Mouse (Mus musculus) forelimb bud, embryonic 11.5 days (tissue): Measurements from ENCODE around the gene Acsl5.

Experiments used
- DNase-seq: peaks from one replicate; pipeline ENCODE4 v3.0.0-alpha.2; 2012; ENCODE audit warnings: low read depth, low spot score

The Acsl5 gene

DNA sequence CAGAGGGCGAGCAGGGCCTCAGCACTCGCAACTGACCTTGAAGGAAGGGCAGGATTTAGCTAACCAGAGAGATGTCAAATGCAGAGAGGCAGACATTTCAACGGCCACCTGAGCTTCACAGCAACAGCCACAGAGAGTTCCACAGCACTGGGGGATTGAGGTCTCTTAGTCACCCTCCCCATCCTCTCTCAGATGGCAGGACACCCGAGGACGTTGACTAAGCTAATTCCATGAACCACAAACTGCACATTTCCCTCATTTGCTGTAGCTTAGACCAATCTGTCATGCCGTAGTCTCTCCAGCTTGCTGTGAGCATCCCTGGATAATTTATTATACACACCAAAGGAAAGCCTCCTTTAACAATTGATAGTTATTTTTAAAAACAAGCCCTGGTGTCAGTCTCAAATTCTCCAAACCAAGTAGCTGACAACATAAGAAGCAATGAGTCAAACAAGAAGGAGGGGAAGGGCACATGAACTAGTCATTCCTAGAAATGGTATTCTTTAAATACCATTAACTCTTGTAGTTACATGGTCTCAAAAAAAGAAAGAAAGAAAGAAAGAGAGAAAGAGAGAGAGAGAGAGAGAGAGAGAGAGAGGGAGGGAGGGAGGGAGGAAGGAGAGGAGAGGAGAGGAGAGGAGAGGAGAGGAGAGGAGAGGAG, 11.8 kb upstream of the Acsl5 start:
- no peak for DNase-seq

DNA sequence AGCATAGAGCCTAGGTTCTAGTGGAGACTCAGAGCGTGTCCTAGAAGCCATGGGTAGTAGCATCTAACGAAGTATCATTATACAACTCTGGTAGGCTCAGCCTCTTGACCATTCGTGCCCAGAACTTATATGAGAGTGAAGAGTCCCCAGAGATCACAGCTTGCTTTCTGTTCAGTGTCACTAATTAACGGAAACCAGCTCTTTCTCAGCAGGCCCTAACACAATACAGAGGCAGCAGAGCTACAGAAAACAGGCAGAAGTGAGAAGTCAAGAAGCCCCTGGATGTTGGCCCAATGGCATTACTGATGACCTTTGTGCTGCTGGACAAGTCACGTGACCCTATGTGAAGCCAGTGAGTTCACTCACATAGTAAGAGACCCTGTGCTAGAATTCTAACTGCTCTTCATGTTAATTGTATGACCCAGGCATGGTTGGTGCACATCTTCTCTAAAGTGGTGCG, 10.5 kb upstream of the Acsl5 start, which contains the start of gene Gucy2g:
TSS of gene Gucy2g (minus strand) at position 51 of the 460 bp plus-strand sequence.
- DNase-seq, result no peak

DNA sequence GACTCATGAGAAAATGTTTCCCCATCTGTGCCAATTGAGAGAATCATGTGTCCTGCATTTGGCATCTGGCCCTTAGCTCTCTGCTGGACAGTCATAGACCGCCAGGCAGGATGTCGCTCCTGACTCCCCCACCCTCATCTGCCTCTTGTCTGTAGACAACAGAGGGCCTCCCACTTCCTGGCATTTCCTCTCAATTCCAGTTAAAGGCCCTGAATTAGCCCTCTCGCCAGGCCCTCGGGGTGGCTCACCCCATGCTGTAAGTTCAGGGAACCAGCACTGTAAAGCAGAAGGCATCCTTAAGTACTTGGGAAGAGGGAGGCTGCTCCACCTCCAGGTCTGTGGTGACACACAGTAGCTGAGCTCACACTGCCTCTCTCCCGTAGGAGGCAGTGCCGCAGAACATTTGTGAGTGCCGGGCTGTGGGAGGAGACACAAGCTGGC, 6.9 kb upstream of the Acsl5 start:
- DNase-seq, result peak; percentile 27

DNA sequence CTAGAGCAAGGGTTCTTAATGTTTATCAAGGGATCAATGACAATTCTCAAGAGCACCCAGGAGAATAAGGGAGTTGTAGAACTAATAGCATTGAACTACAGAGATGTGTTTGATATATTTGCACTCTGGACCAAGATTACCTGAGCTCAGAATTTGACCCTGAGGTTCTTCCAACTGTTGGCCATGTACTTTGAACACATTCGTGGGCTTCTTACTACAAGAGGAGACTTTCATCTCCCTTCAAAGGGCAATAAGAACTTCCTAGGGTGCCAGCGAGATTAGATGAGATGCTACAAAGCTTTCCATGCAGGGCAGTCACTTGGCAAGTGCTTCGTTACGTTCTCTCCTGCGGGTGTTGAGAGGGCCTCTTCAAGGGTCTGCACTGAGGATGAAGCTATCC, 4.2 kb upstream of the Acsl5 start:
- no peak for DNase-seq

DNA sequence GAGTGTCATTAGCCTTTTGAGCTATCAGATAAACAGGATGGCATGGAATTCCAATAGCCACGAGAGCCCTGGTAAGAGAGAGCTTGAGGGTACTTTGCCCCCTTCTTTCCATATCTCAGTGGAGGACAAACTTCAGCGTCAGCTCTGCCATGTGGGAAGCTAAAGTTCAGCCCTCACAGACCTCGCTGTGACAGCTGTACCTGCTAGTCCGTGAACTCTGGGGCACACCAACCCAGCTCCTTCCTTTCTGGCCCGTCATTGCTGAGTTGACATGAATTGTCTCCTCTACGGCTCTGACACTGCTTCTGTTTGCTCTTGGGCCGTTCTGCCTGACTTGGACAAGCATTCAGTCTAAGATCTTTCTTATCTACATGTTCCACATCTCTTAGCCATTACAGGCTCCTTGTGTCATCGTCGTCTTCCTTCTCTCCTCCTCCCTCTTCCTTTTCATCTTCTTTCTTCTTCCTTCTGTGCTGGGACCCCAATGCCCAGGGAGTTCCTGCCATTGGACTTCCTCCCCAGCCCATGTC, 3.7 kb upstream of the Acsl5 start:
- DNase-seq, result no peak

DNA sequence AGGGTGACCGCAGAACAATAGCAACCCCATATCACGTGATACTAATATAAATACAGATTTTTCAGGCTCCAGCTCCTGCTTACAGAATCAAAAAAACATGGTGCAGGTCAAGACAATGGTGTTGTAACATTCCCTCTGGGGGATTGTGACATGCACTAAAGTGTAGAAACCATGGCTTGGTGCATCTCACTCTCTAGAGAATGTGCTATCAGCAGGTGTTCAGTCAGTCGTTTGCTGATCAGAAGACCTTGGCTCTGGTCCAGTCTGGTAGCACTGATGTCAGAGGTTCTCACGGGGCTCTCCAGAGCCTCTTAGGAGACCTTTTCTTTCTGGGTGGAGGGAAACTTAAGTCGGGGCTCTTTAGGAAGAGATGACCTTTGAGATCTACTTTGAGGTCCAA, 1.3 kb upstream of the Acsl5 start:
- no peak for DNase-seq

DNA sequence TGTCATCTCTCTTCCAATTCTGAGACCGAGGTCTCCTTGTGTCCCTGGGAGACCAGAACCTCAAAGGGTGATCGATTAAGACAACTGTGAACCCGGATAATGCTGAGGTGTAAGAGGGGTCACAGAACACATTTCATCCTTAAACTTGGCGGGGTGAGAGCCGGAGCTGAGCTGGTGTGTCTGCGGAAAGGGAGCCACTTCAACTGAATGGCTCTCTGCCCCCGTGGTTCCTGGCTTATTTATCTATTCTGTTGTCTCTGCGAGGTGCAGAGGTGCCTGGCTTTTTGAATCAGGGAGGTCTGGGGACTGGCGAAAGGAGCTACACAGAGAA, 1.5 kb downstream of the Acsl5 start:
- no peak for DNase-seq

DNA sequence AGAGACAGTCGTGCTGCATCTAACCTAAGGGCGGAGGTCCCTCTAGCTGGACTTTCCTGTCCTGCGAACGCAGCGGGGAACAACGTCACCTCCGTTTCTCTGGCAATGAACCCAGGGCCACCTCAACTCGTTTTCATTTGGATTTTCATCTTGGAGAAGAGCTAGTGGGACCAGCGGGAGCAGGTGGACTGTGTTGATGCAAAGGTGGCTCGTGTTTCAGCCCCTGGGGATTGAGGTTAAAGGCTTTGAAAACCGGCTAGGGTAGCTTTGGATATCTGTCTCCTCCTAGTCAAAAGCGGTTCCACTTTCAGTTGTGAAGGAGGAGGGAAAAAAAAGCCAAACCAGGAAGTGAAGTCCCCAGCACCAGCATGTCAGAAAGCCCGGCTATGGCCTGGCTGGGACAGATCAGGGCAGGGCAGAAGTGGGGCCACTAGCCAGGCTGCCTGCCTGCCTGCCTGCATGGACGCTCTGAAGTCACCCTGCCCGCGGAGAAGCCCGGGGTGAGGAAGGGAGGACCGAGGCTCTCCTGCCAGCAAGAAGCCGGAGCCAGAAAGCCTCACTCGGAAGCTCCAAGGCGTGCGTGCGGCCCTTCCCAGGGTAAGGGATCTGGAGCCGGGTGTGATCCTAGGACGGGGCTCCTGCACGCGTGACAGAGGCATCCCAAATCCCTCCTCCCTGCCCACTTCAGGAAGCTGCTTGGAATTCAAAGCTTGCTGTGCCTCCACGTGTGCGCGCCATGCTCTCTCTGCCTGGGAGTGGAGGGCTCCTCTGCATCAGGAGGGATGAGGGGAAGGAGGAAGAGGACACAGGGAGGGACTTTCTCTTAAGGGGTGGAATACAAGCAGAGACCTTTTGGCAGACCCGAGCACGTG, 2.1 kb downstream of the Acsl5 start:
- peak; percentile 36 for DNase-seq

DNA sequence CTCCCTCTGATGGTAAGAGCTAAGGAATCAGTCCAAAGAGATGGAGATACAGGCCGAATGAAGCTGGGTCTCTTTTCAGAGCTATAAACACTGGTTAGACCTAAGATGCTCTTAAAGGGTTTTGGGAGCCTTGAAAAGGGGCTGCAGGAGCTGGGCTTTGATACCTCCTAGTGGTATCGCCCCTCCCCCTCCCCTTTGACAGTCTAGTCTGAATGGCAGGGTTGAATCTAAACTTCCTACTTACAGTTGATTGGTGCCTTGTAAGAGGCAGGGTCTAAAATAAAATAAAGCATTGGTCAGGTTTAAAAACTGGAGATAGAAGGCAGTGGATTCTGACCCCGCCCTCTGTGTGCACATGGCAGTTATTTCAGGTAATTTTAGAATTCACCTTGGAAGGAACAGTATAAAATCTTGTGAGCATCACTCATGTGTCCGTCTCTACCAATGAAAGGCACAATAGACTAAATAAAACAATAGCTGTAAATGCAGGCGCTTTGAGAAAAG, 2.8 kb downstream of the Acsl5 start:
- peak; percentile 23 for DNase-seq

DNA sequence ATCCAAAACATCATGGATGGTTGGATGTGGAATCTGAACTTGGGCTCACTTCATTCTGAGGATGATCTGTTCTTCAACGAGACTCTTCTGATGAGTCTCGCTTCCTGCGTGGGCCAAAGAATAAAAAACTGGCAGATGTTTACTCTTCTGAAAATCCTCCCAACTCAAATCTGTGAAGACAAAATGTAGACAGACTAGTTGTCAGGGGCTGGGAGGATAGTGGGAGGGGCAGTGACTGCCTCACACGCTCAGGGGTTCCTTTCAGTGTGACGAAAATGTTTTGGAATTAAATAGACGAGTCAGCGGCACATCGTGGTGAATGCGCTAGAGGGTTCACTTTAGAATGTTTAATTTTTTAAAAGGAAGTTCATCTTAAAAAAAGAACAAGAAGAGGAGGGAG, 4.4 kb downstream of the Acsl5 start:
- DNase-seq, result no peak

DNA sequence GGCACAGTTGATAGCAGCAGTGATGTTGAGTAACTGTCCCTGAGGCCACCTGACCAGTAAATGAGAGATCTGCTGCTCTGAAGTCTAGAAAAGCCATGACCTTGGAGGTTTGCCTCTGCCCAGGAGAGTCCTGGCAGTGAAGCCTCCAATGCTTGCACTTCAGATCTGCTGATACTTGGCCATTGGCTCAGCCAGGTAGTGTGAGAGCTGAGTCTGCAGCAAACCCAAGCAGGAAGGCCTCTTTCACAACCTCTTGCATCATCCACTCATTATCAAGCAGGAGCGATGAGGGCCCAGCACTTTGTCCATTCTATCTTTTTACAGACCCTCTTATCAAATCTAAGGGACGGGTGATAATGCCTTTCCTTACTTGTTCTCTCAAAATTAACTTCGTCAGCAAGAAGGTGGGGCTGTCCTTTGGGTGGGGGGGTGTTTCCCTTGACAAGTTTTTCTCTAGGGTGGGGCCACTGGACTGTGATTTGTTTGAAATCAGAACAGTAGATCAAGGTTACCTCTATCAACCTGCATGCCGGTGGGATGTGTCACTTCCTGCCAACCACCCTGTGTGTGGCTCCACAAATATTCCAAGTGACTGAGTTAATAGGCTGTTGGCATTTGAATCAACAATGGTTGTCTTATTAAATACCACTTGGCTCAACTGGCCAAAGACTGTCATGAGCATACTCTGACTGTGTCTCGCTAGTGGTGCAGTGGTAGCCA, 6.1 kb downstream of the Acsl5 start:
- no peak for DNase-seq

DNA sequence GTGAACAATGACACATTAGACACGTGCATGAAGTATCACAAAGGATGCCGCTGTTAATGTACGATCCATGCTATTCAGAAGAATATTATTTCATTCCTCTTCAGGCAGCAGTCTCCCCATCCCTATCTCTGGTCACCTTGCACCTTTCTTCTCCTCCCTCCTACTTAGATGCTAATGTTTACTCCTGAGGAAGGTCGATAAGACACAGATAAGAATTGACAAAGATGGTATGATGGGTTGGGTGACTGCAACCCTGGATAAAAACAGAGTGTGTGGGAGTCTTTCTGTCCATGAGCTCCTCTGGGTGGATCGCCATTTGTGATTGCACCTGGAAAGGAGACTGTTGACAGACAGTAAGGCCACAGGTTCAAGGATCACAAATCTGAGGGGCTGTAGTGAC, 6.8 kb downstream of the Acsl5 start:
- DNase-seq, result no peak

DNA sequence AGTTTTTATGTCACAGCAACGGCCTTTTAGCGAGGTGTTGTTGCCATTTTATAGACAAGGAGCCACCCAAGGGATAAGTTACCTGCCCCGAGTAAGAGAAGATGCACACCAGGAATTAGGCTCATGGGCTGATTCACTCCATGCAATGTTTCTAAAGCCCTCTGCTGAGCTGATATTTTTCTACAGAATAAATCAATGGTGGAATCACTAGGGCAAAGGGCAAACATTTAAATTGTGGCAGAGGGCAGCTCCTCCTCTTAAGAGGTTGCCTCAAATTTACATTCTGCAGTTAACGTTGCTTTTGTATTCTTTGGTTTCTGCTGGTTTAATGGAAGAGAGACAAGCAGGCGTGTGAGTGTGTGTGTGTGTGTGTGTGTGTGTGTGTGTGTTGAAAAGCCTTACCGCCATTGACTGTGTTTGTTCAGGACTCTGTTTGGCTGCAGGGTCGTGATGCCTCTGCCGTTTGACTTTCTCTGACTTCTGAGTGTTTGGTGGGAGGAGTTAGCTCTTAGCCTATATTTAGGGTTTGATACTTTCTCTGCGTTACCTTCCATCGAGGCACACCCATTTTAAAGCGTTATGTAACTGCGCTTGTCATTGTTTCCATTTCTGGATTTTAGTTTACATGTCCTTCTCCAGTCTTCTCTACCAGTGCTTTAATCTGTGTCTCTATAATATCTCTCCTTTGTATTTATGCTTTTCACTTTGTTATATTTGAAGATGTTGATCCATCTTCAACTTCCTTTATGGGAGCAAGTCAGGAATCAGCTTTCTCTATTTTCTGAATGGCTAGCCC, 8.8 kb downstream of the Acsl5 start:
- DNase-seq, result no peak

DNA sequence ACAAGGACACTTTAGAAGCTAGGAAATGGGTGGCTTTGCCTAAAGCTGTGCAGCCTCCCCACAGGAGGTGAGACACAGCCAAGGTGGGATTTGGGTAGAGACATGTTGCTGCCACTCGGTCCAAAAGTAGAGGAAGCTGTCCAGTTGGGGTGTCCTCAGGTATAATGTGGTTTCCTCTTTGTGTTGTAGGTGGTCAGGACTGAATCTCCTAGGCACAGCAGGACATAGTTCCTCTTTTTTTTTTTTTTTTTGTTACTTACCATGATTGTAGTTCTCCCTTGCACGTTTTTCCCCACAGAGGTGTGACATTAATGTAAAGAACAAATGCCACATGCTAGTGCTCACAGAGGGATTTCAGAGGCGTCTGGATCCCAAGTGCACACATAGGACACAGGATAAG, 13.5 kb downstream of the Acsl5 start:
- no peak for DNase-seq

DNA sequence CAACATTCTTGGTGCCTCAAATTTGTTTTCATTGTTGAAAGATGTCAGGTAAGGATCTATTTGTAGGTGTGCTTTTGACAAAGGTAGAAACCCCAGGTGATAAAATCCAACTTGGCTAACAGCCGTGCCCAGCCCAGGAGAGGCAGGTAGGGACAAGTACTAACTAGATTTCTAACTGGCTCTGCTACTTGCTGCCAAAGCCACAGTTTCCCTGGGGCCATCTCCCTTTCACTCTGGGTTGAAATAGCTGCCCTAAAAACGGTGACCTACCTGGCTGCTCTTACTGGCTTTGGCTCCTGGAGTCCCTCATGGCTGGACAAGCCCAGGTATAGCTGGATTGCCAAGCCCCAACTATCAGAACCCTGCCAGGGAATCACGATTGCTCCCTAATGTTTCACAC, 15.0 kb downstream of the Acsl5 start:
- DNase-seq, result no peak

DNA sequence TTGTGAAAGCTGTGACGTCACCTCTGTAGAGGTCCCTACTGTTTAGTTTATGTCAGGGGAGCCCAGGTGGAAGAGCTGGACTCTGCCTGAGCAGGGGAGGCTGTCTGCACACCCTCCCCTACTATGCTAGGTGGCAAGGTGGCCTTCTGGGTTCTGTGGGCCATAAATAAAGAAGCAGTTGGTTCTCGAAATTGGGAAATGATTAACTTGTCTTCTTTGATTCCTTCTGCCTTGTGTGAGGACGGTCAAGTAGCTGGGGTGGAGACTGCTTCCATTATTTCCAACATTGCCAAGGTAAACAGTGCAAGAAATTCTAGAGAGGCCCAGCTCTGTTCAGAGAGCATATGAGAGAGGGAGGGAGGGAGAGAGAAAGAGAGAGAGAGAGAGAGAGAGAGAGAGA, 16.4 kb downstream of the Acsl5 start:
- no peak for DNase-seq

DNA sequence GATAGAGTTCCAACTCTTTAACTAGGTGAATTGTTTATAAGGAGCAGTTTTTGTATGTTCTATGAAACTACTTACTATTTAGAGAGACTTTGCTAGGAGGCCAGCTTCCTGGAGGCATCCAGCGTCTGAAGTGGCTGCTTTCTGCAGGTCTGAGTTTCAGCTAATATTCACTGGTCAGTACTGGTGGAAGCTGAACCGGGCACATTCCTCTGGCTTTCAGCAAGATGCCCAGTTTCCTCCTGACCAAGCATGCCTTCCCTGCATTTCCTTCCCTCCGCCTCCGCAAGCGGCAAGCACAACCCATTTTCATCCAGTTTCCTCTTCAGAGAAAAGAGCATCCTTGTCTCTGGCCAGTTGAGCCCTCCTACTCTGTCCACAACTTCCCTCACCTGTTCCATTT, 17.3 kb downstream of the Acsl5 start:
- no peak for DNase-seq

DNA sequence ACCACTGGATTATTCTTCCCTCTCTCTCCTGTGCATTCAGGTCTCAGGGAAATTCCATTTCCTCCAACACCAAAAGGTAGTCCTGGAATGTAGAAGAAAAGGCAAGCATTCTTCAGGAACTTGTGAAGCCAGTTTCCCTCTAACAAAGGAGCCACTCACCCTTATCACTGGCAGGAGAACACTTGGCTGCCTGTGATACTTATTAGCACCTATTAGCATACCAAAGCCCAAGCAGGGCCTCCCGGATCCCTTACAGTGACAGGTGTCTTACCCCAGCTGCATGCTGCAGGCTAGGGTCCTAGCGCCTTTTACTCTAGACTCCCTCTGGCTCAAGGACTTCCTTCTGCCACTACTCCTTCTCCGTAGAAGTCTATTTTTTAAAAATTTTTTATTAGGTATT, 19.7 kb downstream of the Acsl5 start:
- DNase-seq, result no peak

DNA sequence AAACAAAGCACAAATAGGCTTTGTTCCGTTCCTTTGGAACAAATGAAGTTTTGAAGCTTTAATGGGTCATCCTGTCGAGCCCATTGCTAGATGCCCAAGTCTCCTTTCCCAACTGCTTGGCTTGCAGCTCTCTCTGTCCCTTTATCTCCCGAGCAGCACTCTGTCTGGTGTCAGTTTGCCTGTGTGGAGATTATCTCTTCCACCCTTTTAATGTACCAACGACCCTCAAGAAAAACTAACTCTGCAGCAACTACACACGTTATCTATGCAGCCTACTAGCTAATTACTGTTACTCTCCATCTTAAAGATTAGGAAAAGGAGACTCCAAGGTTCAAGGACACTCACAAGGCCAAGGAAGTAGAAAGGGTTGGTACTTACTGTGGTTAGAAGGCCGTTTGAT, 21.6 kb downstream of the Acsl5 start:
- DNase-seq, result no peak

DNA sequence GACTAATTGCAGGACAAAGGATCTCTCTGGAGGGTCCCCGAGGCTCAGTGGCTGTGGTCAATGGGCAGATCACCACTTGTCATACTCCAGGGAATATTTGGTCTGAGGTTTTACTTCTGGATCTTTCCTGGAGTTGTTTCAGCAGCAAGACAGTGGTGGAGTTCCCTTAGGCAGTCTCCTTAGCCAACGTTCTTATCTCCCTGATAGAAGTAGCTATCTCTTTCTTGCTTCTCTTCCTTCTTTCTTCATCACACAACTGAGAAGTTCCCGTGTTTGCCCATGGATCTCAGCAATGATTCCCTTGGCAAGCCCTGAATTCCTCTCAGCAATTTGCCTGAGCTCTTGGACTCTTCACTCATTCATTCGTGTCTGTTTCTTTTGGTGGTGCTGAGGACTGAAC, 24.4 kb downstream of the Acsl5 start:
- no peak for DNase-seq

DNA sequence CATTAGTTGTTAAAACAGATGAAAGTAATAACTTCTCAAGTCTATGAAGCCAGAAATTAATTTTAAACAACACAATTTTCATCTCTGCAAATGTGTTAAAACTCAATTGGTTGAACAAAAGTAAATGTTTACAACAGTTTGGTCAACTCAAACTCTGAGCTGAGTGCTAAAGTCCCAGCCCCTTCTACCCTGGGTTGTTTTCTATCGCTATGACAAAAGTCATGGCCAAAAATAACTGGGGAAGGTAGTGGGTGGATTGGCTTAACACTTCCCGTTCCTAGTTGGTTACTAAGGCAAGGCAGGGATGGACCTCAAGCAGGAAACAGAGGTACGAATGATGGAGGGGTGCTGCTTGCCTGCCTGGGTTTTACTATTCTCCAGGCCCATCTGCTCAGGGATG, 25.0 kb downstream of the Acsl5 start:
- DNase-seq, result no peak
